Mouse (Mus musculus): ENCODE measurements around the gene Gm8159. TPM values are rescaled to one million over a fixed set of nuclear protein-coding genes. Genes with fewer than 3 reads are reported as not detected.
"Not testable (repeated sequence)": the region's sequence is repeated elsewhere in the genome, so short reads cannot be mapped to it uniquely, and the experiment has no call there.

Gm8159 gene
- total RNA-seq (2021): not detected
- long read RNA-seq, experiment 1: 0 reads
- long read RNA-seq, experiment 2: 0 reads

DNA sequence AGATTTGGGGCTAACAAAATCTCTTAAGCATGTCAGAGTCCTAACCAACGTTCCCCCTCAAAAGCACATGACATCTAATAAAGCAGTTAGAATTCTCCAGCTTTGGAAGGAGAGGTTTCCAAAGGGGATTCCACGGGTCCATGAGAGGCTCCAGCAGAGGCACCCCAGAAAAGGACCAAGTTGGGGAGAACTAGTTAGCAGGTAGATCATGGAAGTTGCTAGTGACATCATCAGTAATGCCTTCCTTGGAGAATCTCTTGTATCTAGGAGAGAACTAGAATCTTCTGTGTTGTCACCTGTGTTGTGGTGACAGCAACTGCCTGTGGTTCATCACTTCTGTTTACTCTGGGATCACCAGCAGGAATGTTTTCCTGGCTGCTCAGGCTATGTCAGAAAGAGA is at the start of gene Gm8159:
TSS of gene Gm8159 (plus strand) at position 301 of the 400 bp plus-strand sequence.
- DNase-seq; intact Hi-C loops (cut with DNase I; ENCODE audit: low total_unique reads): not testable (repeated sequence)

DNA sequence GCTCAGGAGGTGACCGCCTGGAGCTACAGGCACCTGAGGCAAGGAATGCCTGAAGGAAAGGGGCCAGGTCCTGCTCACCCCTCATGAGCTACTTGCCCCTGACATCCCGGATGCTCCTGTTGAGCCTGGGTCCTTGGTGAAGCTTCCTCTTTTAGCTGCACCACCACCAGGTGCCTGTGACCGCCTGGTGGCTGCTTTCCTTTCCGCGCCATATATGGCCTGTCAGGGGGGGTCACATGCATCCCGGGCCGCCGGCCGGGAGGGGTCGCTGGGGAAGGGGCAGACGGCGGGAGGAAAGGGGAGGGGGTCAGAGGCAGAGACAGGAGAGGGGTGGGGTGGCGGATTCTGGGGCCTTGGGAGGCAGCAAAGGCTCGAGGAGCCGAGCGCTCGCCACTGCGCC is 17.2 kb downstream of the Gm8159 start:
- intact Hi-C loops (cut with DNase I; ENCODE audit: low total_unique reads): not testable (repeated sequence)
- peak; percentile 3 for DNase-seq

- intact Hi-C loops (cut with DNase I; ENCODE audit: low total_unique reads); DNase-seq: not testable (repeated sequence)
These were observed 18.2 kb downstream of the Gm8159 start for GRCm38 (mm10) chr14:4650324-4650723.

DNA sequence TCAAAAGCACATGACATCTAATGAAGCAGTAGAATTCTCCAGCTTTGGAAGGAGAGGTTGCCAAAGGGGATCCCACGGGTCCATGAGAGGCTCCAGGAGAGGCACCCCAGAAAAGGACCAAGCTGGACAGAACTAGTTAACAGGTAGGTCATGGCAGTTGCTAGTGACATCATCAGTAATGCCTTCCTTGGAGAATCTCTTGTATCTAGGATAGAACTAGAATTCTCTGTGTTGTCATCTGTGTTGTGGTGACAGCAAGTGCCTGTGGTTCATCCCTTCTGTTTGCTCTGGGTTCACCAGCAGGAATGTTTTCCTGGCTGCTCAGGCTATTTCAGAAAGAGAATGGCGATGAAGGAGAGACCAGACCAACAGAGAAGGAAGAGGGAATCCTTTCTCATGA is 31.7 kb downstream of the Gm8159 start, which contains the start of gene Gm3239:
TSS of gene Gm3239 (plus strand) at position 301 of the 400 bp plus-strand sequence.
- DNase-seq; intact Hi-C loops (cut with DNase I; ENCODE audit: low total_unique reads): not testable (repeated sequence)

Other genes starting within 250 kb of the Gm8159 start
- not detected for gene Gm3159, start 234.8 kb upstream of the Gm8159 start, total RNA-seq (2021)
- under 1 TPM; 0.47 to 0.49 TPM for gene Gm3164, start 216.9 kb upstream of the Gm8159 start, total RNA-seq (2021)
- gene Gm3173, start 201.4 kb upstream of the Gm8159 start, total RNA-seq (2021): not detected
- gene Gm3182, start 150.6 kb upstream of the Gm8159 start, total RNA-seq (2021): not detected
- not detected for gene Gm3047, start 76.9 kb upstream of the Gm8159 start, total RNA-seq (2021)
- not detected for gene Gm3239, start 31.8 kb downstream of the Gm8159 start, total RNA-seq (2021)
- not detected for gene Gm7876, start 76.9 kb downstream of the Gm8159 start, total RNA-seq (2021)
- gene Gm3252, start 94.4 kb downstream of the Gm8159 start, total RNA-seq (2021): under 1 TPM; 0.29 TPM
- not detected for gene Gm9602, start 144.0 kb downstream of the Gm8159 start, total RNA-seq (2021)
- not detected for gene Gm3269, start 205.8 kb downstream of the Gm8159 start, total RNA-seq (2021)
- gene Gm3264, start 223.2 kb downstream of the Gm8159 start, total RNA-seq (2021): 1 to 10 TPM; 1.0 to 3.0 TPM